Mouse (Mus musculus): ENCODE data around the gene Ube4b. TPM values are rescaled to one million over a fixed set of nuclear protein-coding genes. Genes with fewer than 3 reads are reported as not detected.
A peak's percentile ranks its signal among the peaks of the same experiment; 100 is the strongest.

The Ube4b gene
- polyA plus RNA-seq, 1 experiment from 2014 or later = 53.3 TPM

- ATAC-seq (ENCODE audit: low FRiP score) (no peak), DNase-seq (ENCODE audit: low spot score) (no peak)
- WGBS = 93% methylated on average over 11 of the region's 11 CpGs
- Histone ChIP-seq H3K27ac (ENCODE audit: low read depth, low read length) (no peak overlapping the region), H3K4me1 (replicated peaks; ENCODE audit: control insufficient read depth, insufficient read depth, low read length) (no peaks in the 10 kb centered on the region; the same call in 1 of the 2 replicates), H3K27me3 (ENCODE audit: control insufficient read depth, insufficient read depth, low read length) (no peaks in the 10 kb centered on the region), H3K4me3 (ENCODE audit: low read depth, low read length) (no peak overlapping the region), H3K9ac (ENCODE audit: low read depth, low read length) (no peak overlapping the region), H3K36me3 (ENCODE audit: control insufficient read depth, insufficient read depth, low read length) (no peaks in the 10 kb centered on the region), H3K4me2 (replicated peaks; ENCODE audit: low read depth, low read length) (no peak overlapping the region), H3K9me3 (ENCODE audit: control insufficient read depth, low read length) (no peaks in the 10 kb centered on the region)
These were observed 112.2 kb downstream of the Ube4b start for GRCm38 (mm10) chr4:149314275-149314837.

- no peaks in the 10 kb centered on the region for H3K36me3 ChIP-seq (ENCODE audit: control insufficient read depth, insufficient read depth, low read length)
- peaks cover 2% of the 10 kb centered on the region; the same call in 1 of the 2 replicates for H3K4me1 ChIP-seq (replicated peaks; ENCODE audit: control insufficient read depth, insufficient read depth, low read length)
- no peak overlapping the region for H3K9ac ChIP-seq (ENCODE audit: low read depth, low read length)
- no peak for ATAC-seq (ENCODE audit: low FRiP score)
- 81% methylated on average over 12 of the region's 12 CpGs for WGBS
- DNase-seq (ENCODE audit: low spot score) = no peak
- H3K4me3 ChIP-seq (ENCODE audit: low read depth, low read length) = no peak overlapping the region
- H3K27ac ChIP-seq (ENCODE audit: low read depth, low read length) = no peak overlapping the region
- no peak overlapping the region for H3K4me2 ChIP-seq (replicated peaks; ENCODE audit: low read depth, low read length)
- no peaks in the 10 kb centered on the region for H3K9me3 ChIP-seq (ENCODE audit: control insufficient read depth, low read length)
- H3K27me3 ChIP-seq (ENCODE audit: control insufficient read depth, insufficient read depth, low read length) = no peaks in the 10 kb centered on the region
These were observed 112.8 kb downstream of the Ube4b start for GRCm38 (mm10) chr4:149313558-149314253.

GRCm38 (mm10) chr4:149311996-149312395, 114.6 kb downstream of the Ube4b start:
- Histone ChIP-seq H3K4me3 (ENCODE audit: low read depth, low read length) (no peak overlapping the region), H3K9me3 (ENCODE audit: control insufficient read depth, low read length) (no peaks in the 10 kb centered on the region), H3K9ac (ENCODE audit: low read depth, low read length) (no peak overlapping the region), H3K36me3 (ENCODE audit: control insufficient read depth, insufficient read depth, low read length) (no peaks in the 10 kb centered on the region), H3K27ac (ENCODE audit: low read depth, low read length) (no peak overlapping the region), H3K4me2 (replicated peaks; ENCODE audit: low read depth, low read length) (no peak overlapping the region), H3K27me3 (ENCODE audit: control insufficient read depth, insufficient read depth, low read length) (no peaks in the 10 kb centered on the region), H3K4me1 (replicated peaks; ENCODE audit: control insufficient read depth, insufficient read depth, low read length) (peaks cover 3% of the 10 kb centered on the region; the same call in 1 of the 2 replicates)
- DNase-seq (ENCODE audit: low spot score) (no peak), ATAC-seq (ENCODE audit: low FRiP score) (no peak)
- 84% methylated on average over 5 of the region's 5 CpGs for WGBS

GRCm38 (mm10) chr4:149308491-149308820, 118.1 kb downstream of the Ube4b start:
- Histone ChIP-seq H3K4me2 (replicated peaks; ENCODE audit: low read depth, low read length) (peak overlapping the region; percentile 71), H3K36me3 (ENCODE audit: control insufficient read depth, insufficient read depth, low read length) (no peaks in the 10 kb centered on the region), H3K9ac (ENCODE audit: low read depth, low read length) (peak overlapping the region; percentile 85; the same call in 1 of the 2 replicates), H3K27me3 (ENCODE audit: control insufficient read depth, insufficient read depth, low read length) (no peaks in the 10 kb centered on the region), H3K9me3 (ENCODE audit: control insufficient read depth, low read length) (no peaks in the 10 kb centered on the region), H3K4me3 (ENCODE audit: low read depth, low read length) (peak overlapping the region; percentile 100), H3K27ac (ENCODE audit: low read depth, low read length) (peak overlapping the region; percentile 98), H3K4me1 (replicated peaks; ENCODE audit: control insufficient read depth, insufficient read depth, low read length) (peaks cover 3% of the 10 kb centered on the region)
- WGBS = 36% methylated on average over 3 of the region's 3 CpGs
- DNase-seq (ENCODE audit: low spot score) (no peak), ATAC-seq (ENCODE audit: low FRiP score) (no peak)

- no peaks in the 10 kb centered on the region for H3K9me3 ChIP-seq (ENCODE audit: control insufficient read depth, low read length)
- H3K36me3 ChIP-seq (ENCODE audit: control insufficient read depth, insufficient read depth, low read length) = no peaks in the 10 kb centered on the region
- peak within 1 kb of the TSS; percentile 99 for H3K9ac ChIP-seq (ENCODE audit: low read depth, low read length)
- H3K27me3 ChIP-seq (ENCODE audit: control insufficient read depth, insufficient read depth, low read length) = no peaks in the 10 kb centered on the region
- ATAC-seq (ENCODE audit: low FRiP score) = peak; percentile 98
- H3K27ac ChIP-seq (ENCODE audit: low read depth, low read length) = peak within 1 kb of the TSS; percentile 98
- H3K4me1 ChIP-seq (replicated peaks; ENCODE audit: control insufficient read depth, insufficient read depth, low read length) = peaks cover 3% of the 10 kb centered on the region
- peak; percentile 99 for DNase-seq (ENCODE audit: low spot score)
- WGBS = under 1% methylated on average over 79 of the region's 79 CpGs
- peak within 1 kb of the TSS; percentile 100 for H3K4me3 ChIP-seq (ENCODE audit: low read depth, low read length)
- H3K4me2 ChIP-seq (replicated peaks; ENCODE audit: low read depth, low read length) = peak within 1 kb of the TSS; percentile 73
These were observed 118.7 kb downstream of the Ube4b start, which contains the start of gene Kif1b for GRCm38 (mm10) chr4:149307596-149308490. TSS of gene Kif1b (minus strand) at chr4:149307693.

- H3K9me3 ChIP-seq (ENCODE audit: control insufficient read depth, low read length) = no peaks in the 10 kb centered on the region
- H3K36me3 ChIP-seq (ENCODE audit: control insufficient read depth, insufficient read depth, low read length) = no peaks in the 10 kb centered on the region
- peak overlapping the region; percentile 73 for H3K4me2 ChIP-seq (replicated peaks; ENCODE audit: low read depth, low read length)
- H3K27me3 ChIP-seq (ENCODE audit: control insufficient read depth, insufficient read depth, low read length) = no peaks in the 10 kb centered on the region
- H3K4me1 ChIP-seq (replicated peaks; ENCODE audit: control insufficient read depth, insufficient read depth, low read length) = peaks cover 3% of the 10 kb centered on the region
- peak overlapping the region; percentile 96 for H3K27ac ChIP-seq (ENCODE audit: low read depth, low read length)
- peak overlapping the region; percentile 99 for H3K9ac ChIP-seq (ENCODE audit: low read depth, low read length)
- ATAC-seq (ENCODE audit: low FRiP score) (peak; percentile 64), DNase-seq (ENCODE audit: low spot score) (peak; percentile 73)
- peak overlapping the region; percentile 100 for H3K4me3 ChIP-seq (ENCODE audit: low read depth, low read length)
- under 1% methylated on average over 41 of the region's 83 CpGs for WGBS
These were observed 119.6 kb downstream of the Ube4b start for GRCm38 (mm10) chr4:149306712-149307595.

- peak overlapping the region; percentile 73 for H3K4me2 ChIP-seq (replicated peaks; ENCODE audit: low read depth, low read length)
- H3K36me3 ChIP-seq (ENCODE audit: control insufficient read depth, insufficient read depth, low read length) = no peaks in the 10 kb centered on the region
- H3K4me1 ChIP-seq (replicated peaks; ENCODE audit: control insufficient read depth, insufficient read depth, low read length) = peaks cover 3% of the 10 kb centered on the region
- peak overlapping the region; percentile 100 for H3K4me3 ChIP-seq (ENCODE audit: low read depth, low read length)
- no peaks in the 10 kb centered on the region for H3K27me3 ChIP-seq (ENCODE audit: control insufficient read depth, insufficient read depth, low read length)
- peak overlapping the region; percentile 96 for H3K27ac ChIP-seq (ENCODE audit: low read depth, low read length)
- no peaks in the 10 kb centered on the region for H3K9me3 ChIP-seq (ENCODE audit: control insufficient read depth, low read length)
- 39% methylated on average over 14 of the region's 14 CpGs for WGBS
- H3K9ac ChIP-seq (ENCODE audit: low read depth, low read length) = peak overlapping the region; percentile 99
- no peak for ATAC-seq (ENCODE audit: low FRiP score)
- peak; percentile 44 for DNase-seq (ENCODE audit: low spot score)
These were observed 120.5 kb downstream of the Ube4b start for GRCm38 (mm10) chr4:149305761-149306711.

All from hindbrain, embryonic 11.5 days (tissue).